Mouse (Mus musculus): ENCODE measurements at regions not wholly inside any gene's neighbourhood (a gene's known extent, or its start where the extent isn't known, plus 50 kb on each side); places are given as distances from the start of the nearest gene placed in this dataset.
"Not testable (repeated sequence)": the region's sequence is repeated elsewhere in the genome, so short reads cannot be mapped to it uniquely, and the experiment has no call there.

DNA sequence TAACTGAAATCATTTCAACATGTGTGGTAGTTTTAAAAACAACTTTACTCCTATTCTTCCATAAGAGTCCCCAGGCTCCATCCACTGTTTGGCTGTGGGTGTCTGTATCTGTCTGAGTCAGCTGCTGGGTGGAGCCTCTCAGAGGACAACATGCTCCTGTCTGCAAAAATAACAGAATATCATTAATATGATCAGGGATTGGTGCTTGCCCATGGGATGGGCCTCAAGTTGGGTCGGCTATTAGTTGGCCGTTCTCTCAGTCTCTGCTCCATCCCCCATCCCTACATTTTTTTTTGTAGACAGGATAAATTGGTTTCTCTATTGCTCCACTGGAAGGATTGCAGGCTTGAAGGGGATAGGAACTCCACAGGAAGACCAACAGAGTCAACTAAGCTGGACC, 108.5 kb upstream of the Fgf16 start:
- ATAC-seq: not testable (repeated sequence)

GRCm38 (mm10) chrX:105670531-105670930, 93.5 kb upstream of the Fgf16 start:
- no peak for ATAC-seq

DNA sequence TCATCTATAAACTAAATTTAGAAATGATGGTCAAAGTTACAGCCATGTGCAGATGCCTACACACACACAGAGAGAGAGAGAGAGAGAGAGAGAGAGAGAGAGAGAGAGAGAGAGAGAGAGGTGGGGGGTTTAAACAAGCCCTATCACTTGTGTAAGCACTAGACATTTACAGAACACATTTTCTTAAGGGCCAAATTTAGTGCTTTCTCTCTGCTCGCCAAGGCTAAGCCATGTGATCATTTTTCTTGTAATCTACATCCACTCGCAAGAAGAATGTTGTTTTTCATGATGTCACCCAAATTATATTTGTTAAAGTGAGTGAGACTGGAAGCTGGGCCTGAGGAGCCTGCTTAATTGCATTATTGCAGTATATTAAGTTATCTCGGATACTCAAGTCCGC, 92.8 kb upstream of the Fgf16 start:
- no peak for ATAC-seq

DNA sequence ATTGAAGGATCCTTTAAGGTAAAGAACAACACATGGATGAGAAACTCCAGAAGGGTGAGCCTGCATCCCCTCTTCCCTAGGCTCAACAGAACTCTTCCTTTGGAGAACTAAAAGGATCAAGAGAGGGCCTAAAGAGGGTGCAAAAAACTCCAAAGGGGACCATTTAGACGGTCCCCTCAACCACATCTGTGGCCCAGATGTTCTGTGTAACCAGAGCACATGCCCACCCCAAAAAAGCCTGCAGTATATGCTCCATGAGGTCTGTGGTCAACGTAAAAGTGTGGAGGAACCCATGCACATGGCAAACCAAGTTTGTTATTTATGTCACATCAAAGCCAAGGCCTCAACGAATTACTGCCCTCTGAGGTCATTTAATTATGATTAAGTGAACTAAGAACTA, 89.2 kb upstream of the Fgf16 start:
- ATAC-seq: no peak

- no peak for ATAC-seq
Observed at GRCm38 (mm10) chrX:105683678-105684077, 80.4 kb upstream of the Fgf16 start.

GRCm38 (mm10) chrX:105684433-105684832, 79.6 kb upstream of the Fgf16 start:
- ATAC-seq: no peak

- peak; percentile 71 for ATAC-seq
Observed at GRCm38 (mm10) chrX:105710676-105711241, 53.3 kb upstream of the Fgf16 start.
